Mouse (Mus musculus) megakaryocyte-erythroid progenitor cell, adult 5-6 weeks (primary cell): ENCODE measurements around the gene Klra9. TPM values are rescaled to one million over a fixed set of nuclear protein-coding genes. Genes with fewer than 3 reads are reported as not detected.
"Not testable (repeated sequence)": the region's sequence is repeated elsewhere in the genome, so short reads cannot be mapped to it uniquely, and the experiment has no call there.

ENCODE experiments used
- ATAC-seq: replicated peaks from 2 replicates; pipeline ENCODE4 v1.8.0; 2016; ENCODE audit warnings: mild to moderate bottlenecking, inconsistent platforms; ENCODE audit not compliant: severe bottlenecking, poor library complexity, low FRiP score, low TSS enrichment
- total RNA-seq, 2 experiments: library from RNA; stranded (forward) in 1 of 2; stranded (reverse) in 1 of 2; fragments of 200-1000, 215-1000 nt in 1 of 2; fragments of >200 nt in 1 of 2; fragmentation: Nextera tagmentation in 1 of 2; gene quantifications; 2 replicates each; pipeline ENCODE4 v1.2.3; 2014 to 2017

Klra9 gene
- total RNA-seq (2014; fragmentation: Nextera tagmentation) (3.2 TPM in 1 of 2 replicates, not detected in the other), total RNA-seq (2017) (0.61 and 4.1 TPM in 2 replicates)

DNA sequence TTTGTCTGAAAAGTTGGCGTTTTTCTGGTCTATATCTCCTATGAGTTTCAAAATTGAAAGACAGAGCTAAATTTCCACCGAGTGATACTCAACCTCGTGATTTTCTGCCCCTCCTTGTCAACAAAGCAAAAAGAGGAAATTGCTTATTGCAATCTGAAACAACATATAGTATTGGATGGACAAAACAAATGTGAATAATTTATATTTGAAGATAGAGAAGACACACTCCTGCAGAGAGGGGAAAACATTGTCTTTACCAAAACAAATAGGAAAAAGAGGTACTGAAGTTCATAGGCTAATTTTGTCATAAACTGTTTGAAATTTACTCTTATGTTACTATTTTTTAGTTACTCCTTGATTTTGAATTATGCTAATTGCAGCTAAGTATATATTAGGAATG lies at the start of gene Klra9:
Gene Klra9 (minus strand): TSS at position 101 of the 400 bp plus-strand sequence.
- not testable (repeated sequence) for ATAC-seq

GRCm38 (mm10) chr6:130237536-130237935 lies 44.6 kb upstream of the Klra9 start:
- ATAC-seq: no peak

GRCm38 (mm10) chr6:130236635-130237034 lies 43.7 kb upstream of the Klra9 start:
- peak; percentile 96 for ATAC-seq

DNA sequence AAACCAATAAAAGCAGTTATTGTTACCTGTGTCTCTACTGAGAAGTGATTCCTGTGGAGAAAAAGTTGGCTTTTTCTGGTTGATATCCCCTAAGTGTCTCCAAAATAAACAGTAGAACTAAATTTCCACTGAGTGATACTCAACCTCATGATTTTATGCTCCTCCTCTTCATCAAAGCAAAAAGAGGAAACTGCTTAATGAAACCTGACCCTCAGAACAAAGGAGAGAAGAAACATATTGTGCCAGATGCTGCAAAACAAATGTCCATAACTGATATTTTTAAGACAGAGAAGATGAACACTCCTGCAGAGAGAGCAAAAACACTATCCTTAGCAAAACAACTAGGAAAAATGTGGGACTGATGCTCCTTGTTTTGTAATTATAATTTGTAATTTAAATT lies 40.3 kb upstream of the Klra9 start, which contains the start of gene Klra7:
Gene Klra7 (minus strand): TSS at position 101 of the 400 bp plus-strand sequence.
- no peak for ATAC-seq

GRCm38 (mm10) chr6:130197453-130197852 lies 4.5 kb upstream of the Klra9 start:
- peak; percentile 89 for ATAC-seq

DNA sequence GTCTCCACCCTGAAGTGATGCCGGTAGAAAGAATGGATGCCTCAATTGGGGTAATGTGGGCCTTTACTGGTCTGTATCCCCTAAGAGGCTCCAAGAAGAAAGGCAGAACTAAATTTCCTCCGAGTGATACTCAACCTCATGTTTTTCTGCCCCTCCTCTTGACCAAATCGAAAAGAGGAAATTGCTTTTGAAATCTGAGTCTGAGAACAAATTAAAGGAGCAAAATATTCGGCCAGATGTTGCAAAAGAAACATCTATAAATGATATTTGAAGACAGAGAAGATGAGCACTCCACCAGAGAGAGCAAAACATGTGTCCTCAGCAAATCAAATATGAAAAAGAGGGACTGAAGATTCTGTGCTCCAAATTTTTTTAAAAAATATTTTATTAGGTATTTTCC lies 63.1 kb downstream of the Klra9 start, which contains the start of gene Klra8:
Gene Klra8 (minus strand): TSS at position 101 of the 400 bp plus-strand sequence.
- not testable (repeated sequence) for ATAC-seq

Other genes starting within 250 kb of the Klra9 start
- not detected in 2 replicates for gene Klra6, start 166.2 kb downstream of the Klra9 start, total RNA-seq (2014; fragmentation: Nextera tagmentation)
- gene Klra6, start 166.2 kb downstream of the Klra9 start, total RNA-seq (2017): not detected in 2 replicates
- 0.49 TPM in 1 of 2 replicates, not detected in the other for gene Klra4, start 125.8 kb downstream of the Klra9 start, total RNA-seq (2014; fragmentation: Nextera tagmentation)
- gene Klra4, start 125.8 kb downstream of the Klra9 start, total RNA-seq (2017): 3.0 TPM in 1 of 2 replicates, not detected in the other
- gene Klra8, start 63.2 kb downstream of the Klra9 start, total RNA-seq (2014; fragmentation: Nextera tagmentation): not detected in 2 replicates
- gene Klra8, start 63.2 kb downstream of the Klra9 start, total RNA-seq (2017): 22.4 TPM in 1 of 2 replicates, not detected in the other
- gene Klra7, start 40.2 kb upstream of the Klra9 start, total RNA-seq (2014; fragmentation: Nextera tagmentation): 0.82 TPM in 1 of 2 replicates, not detected in the other
- gene Klra7, start 40.2 kb upstream of the Klra9 start, total RNA-seq (2017): 2.7 and 8.2 TPM in 2 replicates
- gene Klra10, start 88.8 kb upstream of the Klra9 start, total RNA-seq (2014; fragmentation: Nextera tagmentation): not detected in 2 replicates
- gene Klra10, start 88.8 kb upstream of the Klra9 start, total RNA-seq (2017): 1.4 and 10.1 TPM in 2 replicates
- not detected in 2 replicates for gene Klra3, start 144.5 kb upstream of the Klra9 start, total RNA-seq (2014; fragmentation: Nextera tagmentation)
- gene Klra3, start 144.5 kb upstream of the Klra9 start, total RNA-seq (2017): 2.5 TPM in 1 of 2 replicates, not detected in the other
- gene Klra1, start 193.8 kb upstream of the Klra9 start, total RNA-seq (2014; fragmentation: Nextera tagmentation): not detected in 2 replicates
- gene Klra1, start 193.8 kb upstream of the Klra9 start, total RNA-seq (2017): 1.6 and 1.9 TPM in 2 replicates